Mouse (Mus musculus) cerebellum, adult 9-11 months (tissue): Measurements from ENCODE around the gene Acss3.

Experiments used
- DNase-seq: peaks from one replicate; pipeline ENCODE4 v3.0.0; 2022

Gene Acss3

DNA sequence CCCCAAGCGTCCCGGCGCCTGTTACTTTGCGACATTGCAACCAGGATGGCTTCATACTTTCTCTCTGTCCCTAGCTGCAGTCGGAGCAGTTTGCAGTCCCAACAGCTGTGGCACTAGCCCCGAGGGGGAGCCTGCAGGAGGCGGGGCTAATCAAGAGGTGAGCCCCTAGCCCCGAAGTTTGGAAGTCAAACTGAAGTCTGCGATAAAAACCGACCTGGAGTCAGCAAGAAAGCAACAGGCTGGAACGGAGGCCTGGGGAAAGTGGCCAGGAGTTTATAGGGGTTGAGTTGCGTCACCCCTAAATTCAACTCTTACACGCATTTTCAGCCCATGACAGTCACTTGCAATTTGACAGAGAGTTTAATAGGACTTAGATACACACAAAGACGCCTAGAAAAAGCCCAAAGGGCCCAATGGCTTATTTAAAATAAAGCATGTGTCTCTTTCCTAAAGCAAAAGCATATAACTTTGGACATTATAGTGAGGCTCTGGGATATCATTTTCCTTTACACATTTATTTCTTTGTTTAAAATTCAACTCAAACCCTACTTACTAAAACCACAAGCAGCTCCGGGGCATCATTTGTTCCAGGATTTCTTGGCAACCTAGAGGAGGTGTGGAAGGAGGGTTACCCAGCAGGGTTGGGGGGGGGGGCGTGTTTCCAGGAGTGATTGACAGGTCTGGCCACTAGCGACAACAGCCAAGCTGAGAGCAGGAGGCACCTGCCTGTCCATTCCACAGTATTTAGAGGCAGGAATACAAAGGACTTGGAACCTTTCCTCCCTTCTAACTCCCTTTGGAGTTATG is at the start of gene Acss3:
Gene Acss3 (minus strand): TSS at position 140 of the 807 bp plus-strand sequence.
- DNase-seq: peak; percentile 5

DNA sequence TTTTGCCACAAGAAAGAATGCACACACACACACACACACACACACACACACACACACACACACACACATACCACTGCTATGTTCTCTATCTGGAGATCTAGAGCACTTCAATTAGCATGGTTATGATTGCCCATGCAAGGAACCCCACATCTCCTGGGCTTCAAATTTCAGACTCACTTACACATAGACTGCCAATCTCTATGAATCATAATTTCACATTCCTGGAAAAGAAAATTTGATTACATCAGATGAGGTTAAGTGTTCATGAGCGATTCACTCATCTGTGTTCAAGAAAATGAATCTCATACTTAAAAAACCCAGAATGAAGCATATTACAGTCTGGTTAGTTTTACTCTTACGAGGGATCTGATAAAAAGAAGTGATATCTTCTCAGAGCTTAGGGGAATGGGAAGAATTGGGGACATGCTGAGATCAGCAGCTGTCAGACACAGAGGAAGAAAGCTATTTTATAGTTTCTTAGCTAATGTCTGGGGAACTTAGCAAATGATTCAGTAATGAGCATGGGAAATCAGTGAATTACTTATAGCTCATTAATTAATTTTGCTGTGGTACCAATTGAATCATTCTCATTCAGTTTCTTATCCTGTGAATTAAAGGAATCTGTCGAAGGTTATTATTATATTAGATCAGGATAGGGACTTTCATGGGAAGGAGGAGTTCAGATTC is 48.7 kb upstream of the Acss3 start:
- no peak for DNase-seq

DNA sequence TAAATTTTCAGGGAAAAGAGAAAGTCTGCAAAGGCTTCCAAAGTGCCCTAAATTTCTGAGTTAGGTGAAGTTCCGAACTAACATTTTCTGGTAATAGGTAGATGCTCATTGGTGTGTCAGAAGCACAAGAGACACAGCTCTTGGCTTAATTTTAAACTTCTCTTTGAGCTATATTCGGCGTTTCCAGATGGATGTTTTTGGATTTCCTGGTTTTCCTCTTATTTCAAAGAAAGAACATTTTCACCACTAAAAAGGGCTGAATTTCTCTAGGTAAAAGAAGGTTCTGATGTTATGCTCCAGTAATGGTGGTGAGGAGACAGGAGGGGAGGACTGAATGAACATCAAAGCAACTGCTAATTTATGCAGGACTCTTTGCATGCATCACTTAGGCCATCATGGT is 43.0 kb upstream of the Acss3 start:
- no peak for DNase-seq

DNA sequence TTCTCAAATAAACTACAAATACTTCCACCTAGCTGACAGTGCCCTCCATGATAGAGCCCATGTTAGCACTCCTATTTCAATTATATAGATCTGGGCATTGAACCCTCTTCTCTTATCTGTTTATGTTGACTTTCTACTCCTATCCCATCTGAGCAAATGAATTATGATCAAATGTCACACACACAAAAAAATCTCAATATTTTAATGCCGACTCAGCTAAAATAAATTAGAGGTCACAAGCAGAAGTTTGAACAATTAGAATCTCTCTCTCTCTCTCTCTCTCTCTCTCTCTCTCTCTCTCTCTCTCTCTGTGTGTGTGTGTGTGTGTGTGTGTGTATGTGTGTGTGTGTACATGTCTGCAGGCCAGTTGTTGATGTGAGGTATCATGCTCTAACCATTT is 25.3 kb upstream of the Acss3 start:
- no peak for DNase-seq

DNA sequence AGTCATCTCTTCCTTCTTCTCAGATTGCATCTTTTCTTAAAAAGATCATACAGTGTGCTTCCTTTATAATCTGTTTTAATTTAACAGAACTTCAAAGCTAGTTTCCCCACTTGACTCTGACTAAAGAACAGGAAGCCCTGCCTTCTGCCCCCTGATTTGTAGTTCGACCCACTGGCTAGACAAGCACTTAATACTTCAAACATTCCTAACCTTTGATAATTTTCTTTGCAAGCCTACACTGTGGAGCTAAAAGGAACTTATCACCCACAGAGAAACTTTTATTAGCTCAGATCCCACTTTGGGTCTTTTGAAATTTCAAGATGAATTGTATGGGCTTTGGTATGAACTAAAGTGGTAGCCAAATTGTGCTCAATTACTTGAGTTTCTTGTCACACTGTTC is 20.5 kb upstream of the Acss3 start:
- no peak for DNase-seq

DNA sequence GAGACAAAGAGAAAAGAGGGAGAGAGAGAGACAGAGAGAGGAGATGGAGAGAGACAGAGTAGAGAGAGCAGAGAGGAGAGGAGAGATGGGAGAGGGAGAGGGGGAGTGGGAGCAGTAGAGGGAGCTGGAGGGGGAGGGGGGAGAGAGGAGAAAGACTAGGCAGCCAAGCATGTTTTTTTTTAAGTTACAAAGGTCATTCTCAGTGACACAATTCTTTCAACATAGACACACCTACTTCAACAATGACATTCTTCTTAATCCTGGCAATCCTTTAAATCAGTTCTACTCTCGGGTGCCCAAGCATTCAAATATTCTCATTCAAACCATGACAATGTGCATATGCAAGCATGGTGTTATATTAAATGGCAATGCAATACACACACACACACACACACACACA is 19.4 kb upstream of the Acss3 start:
- no peak for DNase-seq

DNA sequence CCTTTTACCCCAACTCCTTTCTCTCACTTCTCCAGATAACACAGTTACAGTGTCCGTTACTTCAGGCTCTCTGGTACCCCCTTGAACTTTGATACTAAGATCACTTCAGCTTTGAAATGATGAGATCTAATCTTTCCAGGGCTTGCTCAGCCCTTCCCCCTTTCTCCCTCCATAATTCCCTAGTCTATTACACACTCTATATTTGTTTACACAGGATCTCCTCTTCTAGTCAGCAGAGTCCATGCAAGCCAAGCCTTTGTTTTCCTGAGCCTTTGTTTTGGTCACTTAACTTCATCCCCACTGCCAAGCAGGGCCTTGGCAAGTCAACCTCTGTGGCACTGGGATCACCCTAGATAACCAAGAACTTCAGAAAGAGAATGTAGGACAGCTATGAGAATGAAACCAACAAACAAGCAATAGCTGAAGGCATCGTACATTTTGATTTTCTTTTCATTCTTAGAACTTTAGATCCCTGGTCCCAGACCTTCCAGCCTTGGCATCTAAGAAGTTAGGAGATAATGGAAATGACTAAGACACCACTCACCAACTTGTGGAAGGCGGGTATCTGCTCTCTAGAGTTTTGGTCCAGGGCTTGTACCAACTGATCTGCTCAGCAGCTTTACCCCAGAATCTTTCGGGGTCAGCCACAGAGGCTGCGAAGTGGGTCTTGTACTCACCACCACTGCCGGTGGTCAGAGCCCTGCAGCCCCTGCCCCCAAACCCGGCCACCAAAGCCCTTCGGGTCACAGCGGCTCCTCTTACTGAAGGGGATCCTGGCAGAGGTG is 532 bp downstream of the Acss3 start:
- no peak for DNase-seq

DNA sequence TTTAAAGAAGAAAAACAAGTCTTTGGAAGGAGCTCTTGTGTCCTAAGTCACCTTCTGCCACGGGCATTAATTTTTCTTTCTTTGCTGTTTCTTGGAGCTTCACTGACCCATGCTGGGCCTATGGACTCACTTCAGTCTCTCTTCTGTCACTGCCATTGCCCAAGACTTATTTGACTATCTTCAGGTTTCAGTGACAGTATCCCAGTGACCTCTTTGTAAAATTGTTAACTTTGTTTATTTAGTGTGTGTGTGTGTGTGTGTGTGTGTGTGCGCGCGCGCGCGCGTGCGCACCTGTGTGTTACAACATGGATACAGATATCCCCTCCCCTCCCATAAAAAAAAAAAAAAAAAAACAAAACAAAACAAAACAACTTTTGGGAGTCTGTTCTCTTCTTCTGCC is 2.2 kb downstream of the Acss3 start:
- DNase-seq: no peak

DNA sequence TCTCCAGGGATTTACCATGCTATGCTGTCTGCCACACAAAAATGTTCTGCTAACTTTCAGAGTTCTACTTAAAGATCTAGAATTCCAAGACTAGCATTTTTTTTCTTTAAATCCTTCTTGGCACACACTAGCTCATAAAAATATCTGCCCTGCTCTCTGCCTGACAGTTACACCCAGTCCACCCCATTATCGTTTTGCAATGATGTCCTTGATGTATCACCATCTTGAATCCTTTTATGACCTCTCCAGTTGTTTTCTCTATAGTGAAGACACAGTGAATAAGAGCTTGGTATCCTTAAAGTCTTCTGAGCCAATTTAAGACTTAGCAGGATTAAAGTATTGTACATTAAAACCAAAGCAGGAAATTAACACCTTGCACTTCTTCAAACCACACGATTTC is 4.3 kb downstream of the Acss3 start:
- no peak for DNase-seq

DNA sequence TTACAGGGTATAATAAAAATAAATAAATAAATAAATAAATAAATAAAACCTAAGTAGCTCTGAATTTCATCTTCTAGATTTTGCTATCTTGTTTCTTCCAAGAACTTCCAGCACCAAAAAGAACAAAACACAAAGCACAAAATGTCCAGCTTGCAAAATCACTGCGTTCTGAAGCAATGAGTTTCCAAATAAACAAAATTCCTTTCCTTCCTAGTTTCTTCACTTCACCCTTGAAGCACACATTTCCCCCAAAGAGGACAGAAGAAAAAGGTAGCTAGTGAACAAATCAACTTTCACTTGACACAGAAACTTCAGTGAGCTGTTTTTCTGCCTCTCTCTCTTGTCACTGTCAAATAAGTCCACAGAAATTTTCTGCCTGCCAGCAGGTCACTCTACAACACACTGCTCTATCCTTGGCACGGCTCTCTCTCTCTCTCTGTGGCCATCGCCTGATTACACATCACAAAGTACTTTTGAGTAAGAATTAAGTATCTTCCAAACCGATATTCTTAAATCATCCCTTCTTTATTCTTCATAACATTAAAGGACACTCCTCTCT is 6.7 kb downstream of the Acss3 start:
- no peak for DNase-seq

DNA sequence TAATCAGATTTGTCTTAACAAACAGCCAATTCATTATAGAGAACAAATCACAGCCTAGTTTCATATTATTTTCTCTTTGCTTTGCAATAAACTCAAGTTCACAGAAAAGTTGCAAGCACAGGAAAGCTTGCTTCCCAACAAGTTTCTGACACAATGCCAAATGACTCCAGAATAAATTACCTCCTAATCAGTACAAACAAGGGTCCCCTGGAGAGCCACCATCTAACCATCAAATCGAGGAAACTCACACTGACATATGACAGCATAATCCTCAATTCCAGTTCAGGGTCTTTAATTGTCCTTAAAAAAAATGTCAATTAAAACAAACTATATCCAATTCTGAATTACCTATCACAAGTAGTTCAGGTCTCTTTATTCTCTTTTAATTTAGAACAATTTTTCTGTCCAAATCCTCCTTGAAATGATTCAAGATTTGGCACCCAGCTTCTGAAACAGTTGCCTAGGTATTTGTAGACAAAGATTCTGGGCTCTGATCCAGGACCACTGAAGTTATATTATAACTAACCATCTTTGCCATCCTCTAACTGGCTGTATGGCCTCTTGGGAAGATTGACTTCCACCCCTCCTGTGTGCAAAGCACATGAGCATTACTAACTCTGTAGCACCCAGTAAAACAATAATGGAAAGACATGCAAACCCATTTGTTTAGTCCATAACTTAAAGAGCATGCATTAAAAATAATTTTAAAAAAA is 7.4 kb downstream of the Acss3 start:
- no peak for DNase-seq

DNA sequence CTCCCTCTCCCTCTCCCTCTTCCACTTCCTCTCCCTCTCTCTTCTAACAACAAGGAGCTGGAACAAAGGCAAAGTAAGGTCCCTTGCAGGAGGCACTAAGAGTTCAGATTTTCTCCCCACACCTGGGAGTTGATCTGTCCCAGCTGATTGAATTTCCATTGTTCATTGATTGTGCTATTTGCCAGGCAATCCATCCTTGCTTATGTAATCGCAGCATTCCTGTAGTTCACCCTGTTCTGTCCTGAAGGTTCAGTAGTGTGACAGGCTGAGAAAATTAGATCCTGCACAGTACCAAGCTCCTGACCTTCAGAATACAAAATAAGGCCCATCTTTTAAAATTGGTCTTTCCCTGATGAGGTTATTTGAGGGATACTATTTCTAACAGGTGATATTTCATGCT is 8.3 kb downstream of the Acss3 start:
- DNase-seq: no peak

DNA sequence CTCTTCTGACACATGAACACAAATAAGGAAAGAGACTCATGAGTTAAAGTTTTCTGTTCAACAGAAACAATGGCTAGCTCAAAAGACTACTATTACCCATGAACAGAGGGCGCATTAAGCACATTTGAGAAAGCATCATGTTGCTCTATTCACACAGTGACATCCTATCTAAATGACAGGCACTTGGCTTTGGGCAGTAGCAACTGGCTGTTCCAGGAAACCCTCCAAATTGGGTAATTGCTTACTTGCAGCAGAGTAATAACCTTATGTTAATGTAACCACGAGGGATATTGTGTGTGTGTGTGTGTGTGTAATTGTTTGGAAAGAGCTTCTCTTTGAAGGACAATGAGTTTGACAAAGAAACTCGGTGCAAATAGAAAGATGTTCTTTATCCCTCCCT is 29.0 kb downstream of the Acss3 start:
- DNase-seq: peak; percentile 5

DNA sequence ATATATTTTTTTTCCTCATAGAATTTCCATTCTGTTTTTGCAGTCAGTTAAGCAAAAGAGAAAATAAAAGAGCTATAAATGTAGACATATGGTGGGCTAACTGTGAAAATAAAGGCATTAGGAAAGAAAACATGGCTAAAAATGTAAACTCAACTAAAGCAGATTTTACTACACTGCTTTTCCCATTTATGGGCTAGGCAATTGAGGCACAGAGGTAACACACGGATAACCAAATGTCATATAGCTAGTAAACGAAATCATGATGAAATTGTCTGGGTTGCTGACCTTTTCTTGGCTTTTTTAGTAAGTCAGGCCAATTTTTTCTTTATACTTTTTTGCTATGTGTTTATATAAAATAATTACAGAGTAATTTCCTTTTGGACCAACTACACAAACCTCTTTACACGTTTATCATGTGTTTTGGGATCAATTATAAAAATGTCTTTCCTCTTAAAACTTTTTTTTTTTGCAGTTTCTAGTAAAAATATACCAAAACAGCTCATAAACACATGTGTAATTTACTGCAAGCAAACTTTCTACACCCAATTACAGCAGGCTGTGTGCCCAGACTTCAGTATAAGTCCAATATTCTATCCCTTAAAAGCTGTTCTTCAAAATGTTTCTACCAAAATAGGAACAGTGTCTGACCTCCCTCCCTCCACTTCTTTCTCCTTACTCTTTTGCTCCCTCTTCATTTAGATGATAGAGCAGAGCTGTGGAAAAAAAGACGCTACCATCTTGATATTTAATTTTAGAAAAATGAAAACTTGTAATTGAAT is 69.4 kb downstream of the Acss3 start:
- DNase-seq: no peak

DNA sequence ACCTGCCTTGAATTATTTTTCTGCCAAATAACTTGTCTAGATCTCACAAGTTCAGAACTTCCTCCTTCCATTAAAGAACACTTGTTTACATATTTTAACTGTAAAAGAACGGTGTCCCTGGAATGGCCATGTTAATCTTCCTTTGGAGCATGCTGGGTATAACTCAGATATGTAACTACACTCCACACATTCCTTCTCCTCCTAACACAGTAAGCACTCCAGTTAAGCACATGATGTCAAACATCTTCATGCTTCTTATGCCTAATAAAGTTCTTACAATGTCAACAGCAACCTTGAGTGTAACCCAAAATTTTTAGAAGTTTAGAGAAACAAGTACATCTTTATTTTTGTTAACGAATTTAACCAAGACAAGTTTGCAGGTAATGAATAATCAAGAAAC is 73.0 kb downstream of the Acss3 start:
- no peak for DNase-seq

DNA sequence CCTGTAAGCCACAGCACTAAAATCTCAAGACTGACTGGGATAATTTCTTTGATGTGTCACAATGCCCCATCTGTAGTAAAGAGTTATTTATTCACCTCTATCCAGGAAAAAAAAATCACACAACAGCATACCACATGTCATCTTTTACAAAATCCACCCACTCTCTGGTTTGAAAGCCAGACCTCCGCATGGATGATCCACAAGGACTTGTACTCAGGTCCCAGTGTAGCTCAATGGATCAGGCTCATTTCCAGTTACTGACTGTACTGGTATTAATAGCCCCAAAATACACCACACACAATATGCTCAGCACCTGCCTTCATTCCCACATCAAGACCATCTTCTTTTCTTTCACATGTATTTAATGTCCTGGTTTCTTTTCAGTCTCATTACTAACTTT is 80.8 kb downstream of the Acss3 start:
- no peak for DNase-seq

DNA sequence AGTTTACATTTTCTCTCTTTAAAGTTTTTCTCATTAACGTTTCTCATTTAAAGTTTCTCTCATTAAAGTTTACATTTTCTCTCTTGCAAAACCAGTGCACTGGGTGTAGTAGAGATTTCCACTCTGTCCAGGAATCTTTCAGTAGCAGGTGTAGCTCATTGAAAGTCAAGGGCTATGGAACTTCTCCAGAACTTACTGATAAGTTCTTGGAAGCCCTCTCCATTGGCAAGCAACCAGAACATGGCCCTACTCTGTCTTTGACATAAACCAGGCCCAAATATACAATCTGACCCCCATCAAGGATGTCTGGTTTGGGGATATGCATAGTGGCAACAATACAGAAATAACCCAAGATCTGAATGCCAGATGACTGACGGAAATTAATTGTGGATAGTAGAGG is 82.6 kb downstream of the Acss3 start:
- DNase-seq: no peak

DNA sequence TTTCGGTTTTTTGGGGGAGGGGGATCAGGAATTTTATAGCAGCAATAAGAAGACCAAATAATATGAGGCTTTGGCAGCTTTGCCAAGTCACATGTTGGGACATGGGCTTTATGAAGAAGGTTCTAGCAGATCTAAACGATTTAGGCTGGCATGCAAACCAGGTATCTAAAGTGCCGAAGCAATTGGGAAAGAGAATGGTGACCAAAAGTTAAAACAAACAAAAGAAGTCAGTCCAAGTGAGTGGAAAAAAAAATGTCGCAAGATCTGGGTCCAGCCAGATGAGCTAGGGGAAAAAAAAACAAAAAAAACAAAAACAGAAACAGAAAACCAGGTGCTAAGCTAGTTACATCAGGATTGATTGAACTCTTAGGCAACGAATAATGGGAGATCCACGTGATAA is 83.1 kb downstream of the Acss3 start:
- DNase-seq: no peak

DNA sequence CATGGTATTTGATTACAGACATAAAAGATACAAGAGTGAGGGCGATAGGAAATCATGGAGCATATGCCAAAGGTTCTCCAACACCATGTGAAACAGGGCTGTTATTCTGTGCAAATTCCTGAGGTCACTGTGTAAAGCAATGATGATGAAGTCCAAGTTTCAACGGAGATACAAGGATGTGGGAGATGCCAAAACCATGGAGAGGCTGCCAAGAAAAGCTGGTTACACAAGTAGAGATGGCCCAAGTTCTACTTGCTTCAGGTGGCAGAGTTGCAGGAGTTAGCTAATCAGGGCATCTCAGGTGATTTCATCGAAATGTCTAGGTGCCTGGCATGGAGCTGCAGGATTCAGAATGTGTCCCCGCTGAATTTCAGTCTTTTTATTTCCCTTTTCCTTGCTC is 84.3 kb downstream of the Acss3 start:
- DNase-seq: no peak

DNA sequence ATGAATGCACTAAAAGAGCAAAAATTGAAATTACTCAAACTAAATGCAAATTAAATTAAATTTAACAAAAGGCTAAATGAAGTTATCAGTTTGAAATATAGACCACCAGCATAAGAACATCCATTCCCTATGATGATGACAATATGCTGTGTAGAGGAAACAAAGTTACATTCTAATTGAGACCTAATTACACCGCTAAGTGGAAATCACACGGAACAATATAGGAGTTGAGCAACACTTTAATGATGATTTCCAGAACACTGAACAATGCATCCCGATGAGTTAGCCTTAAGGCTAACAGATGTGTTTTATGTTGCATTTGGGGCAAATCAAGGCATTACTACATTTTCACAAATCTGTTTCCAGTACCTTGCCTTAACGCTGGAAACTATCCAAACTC is 99.2 kb downstream of the Acss3 start:
- no peak for DNase-seq

DNA sequence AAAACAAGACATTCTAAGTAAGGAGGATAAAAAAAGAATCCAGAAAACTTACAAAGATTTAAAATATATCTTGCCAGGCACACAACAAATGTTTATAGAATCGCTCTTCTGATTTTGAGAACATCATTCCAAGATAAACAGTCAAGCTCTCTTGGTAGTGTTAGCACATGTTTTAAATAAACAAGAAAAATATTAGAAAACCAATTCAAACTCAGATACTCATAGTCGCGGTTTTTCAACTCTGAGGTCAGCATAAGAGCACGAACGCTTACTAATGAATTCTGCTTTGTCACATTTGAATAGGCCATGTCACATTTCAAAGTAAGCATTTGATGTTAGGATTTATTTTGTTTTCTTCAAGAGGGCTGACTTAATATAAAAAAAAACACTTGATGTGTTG is 102.3 kb downstream of the Acss3 start:
- DNase-seq: no peak

DNA sequence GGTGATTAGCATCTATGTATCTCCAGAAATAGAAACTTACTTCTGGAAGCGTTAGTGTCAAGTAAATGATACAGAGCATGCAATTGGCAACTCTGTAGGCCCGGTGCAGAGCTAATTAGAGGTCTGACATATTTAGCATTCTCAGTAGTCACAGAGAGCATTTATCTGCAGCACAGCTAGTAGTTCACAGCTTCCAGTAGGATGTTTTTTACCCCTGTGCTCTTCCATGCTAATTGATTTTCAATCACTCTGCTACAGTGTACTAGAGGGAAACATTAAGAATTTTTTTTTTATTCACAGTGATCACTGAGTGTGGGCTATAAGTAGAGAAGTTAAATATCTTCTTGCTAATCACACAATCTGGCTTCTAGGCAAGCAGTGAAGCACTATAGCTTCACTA is 112.3 kb downstream of the Acss3 start:
- DNase-seq: no peak
